Mouse (Mus musculus): ENCODE results near the gene AC141477.1.

AC141477.1 gene

GRCm38 (mm10) chr10:76408520-76408919 lies 31.7 kb downstream of the AC141477.1 start:
- no peak for DNase-seq (ENCODE audit: low read depth)

GRCm38 (mm10) chr10:76392596-76392995 lies 47.6 kb downstream of the AC141477.1 start:
- DNase-seq (ENCODE audit: low read depth), result no peak

GRCm38 (mm10) chr10:76391786-76392185 lies 48.5 kb downstream of the AC141477.1 start:
- DNase-seq (ENCODE audit: low read depth), result peak; percentile 6

GRCm38 (mm10) chr10:76391166-76391565 lies 49.1 kb downstream of the AC141477.1 start:
- no peak for DNase-seq (ENCODE audit: low read depth)
